Mouse (Mus musculus) CH12.LX (cell line): ENCODE data around the gene Itsn1. TPM values are rescaled to one million over a fixed set of nuclear protein-coding genes. Genes with fewer than 3 reads are reported as not detected.

Experiments
- DNase-seq: peaks from one replicate; pipeline ENCODE4 v3.0.0-alpha.2; 2013; ENCODE audit errors: extremely low read depth
- H3K27ac ChIP-seq: 2 replicates; pipeline ENCODE4 v1.5.1; 2012; ENCODE audit warnings: low read depth, mild to moderate bottlenecking, control low read depth, moderate library complexity; ENCODE audit not compliant: insufficient read depth
- H3K27me3 ChIP-seq: replicated peaks from 2 replicates; pipeline ENCODE3; 2012; ENCODE audit warnings: inconsistent platforms
- H3K36me3 ChIP-seq, 2 experiments: replicated peaks in 1 of 2; 2 replicates each; pipeline versions ENCODE3 to v1.6.1; 2012; ENCODE audit warnings: inconsistent platforms in 1 of 2, low read length in 1 of 2, mild to moderate bottlenecking in 1 of 2, mixed read lengths in 1 of 2, moderate library complexity in 1 of 2; ENCODE audit not compliant: control insufficient read depth in 1 of 2, insufficient read depth in 1 of 2
- H3K4me1 ChIP-seq, 2 experiments: 2 replicates each; pipeline ENCODE4 v1.6.1; 2012; ENCODE audit warnings: inconsistent platforms in 1 of 2, moderate library complexity in 1 of 2; ENCODE audit not compliant: insufficient read depth in 2 of 2, control insufficient read depth in 1 of 2
- H3K4me2 ChIP-seq: 2 replicates; pipeline ENCODE4 v1.6.1; 2012; ENCODE audit warnings: low read depth, mild to moderate bottlenecking, control low read depth; ENCODE audit not compliant: poor library complexity, insufficient read depth, severe bottlenecking
- H3K4me3 ChIP-seq, 3 experiments: fragments of 150-350 bp in 1 of 3; sonication (generic) in 1 of 3; replicated peaks in 1 of 3; 2 replicates each; pipeline versions ENCODE3 to v1.5.1; 2011 to 2012; ENCODE audit warnings: low read depth in 2 of 3, low read length in 2 of 3, mild to moderate bottlenecking in 2 of 3, moderate library complexity in 2 of 3, control low read depth in 1 of 3, improper control_type of control experiment in 1 of 3, inconsistent platforms in 1 of 3, mixed read lengths in 1 of 3; ENCODE audit not compliant: poor library complexity in 1 of 3
- H3K79me2 ChIP-seq: replicated peaks from 2 replicates; pipeline ENCODE4 v1.6.1; 2012; ENCODE audit warnings: mild to moderate bottlenecking, moderate library complexity; ENCODE audit not compliant: control insufficient read depth, poor library complexity, insufficient read depth, severe bottlenecking; ENCODE audit errors: extremely low read depth
- H3K9ac ChIP-seq: 2 replicates; pipeline ENCODE4 v1.6.1; 2012; ENCODE audit warnings: low read depth, mild to moderate bottlenecking, control low read depth, moderate library complexity; ENCODE audit not compliant: insufficient read depth
- H3K9me3 ChIP-seq: replicated peaks from 2 replicates; pipeline ENCODE3; 2012; ENCODE audit warnings: low read length, inconsistent platforms, mixed read lengths
- CHD1 ChIP-seq: IDR thresholded peaks from 2 replicates; pipeline ENCODE4 v1.6.1; 2012; ENCODE audit warnings: low read depth, low read length, improper control_type of control experiment, inconsistent platforms
- CHD2 ChIP-seq: IDR thresholded peaks from 2 replicates; pipeline ENCODE4 v1.6.1; 2011; ENCODE audit warnings: low read length, improper control_type of control experiment
- CTCF ChIP-seq, 2 experiments: IDR thresholded peaks in 1 of 2; conservative IDR thresholded peaks in 1 of 2; 2 replicates each; pipeline ENCODE4 v1.5.1; 2011 to 2012; ENCODE audit warnings: low read depth in 2 of 2, low read length in 2 of 2, improper control_type of control experiment in 1 of 2, inconsistent platforms in 1 of 2, mild to moderate bottlenecking in 1 of 2, moderate library complexity in 1 of 2
- E2F4 ChIP-seq: IDR thresholded peaks from 2 replicates; pipeline ENCODE4 v1.6.1; 2011; ENCODE audit warnings: low read depth, low read length, improper control_type of control experiment; ENCODE audit not compliant: insufficient replicate concordance
- ELF1 ChIP-seq: IDR thresholded peaks from 2 replicates; pipeline ENCODE4 v1.6.1; 2014; ENCODE audit warnings: low read depth, mild to moderate bottlenecking, inconsistent platforms, low read length, improper control_type of control experiment
- GABPA ChIP-seq: IDR thresholded peaks from 2 replicates; pipeline ENCODE4 v1.6.1; 2012; ENCODE audit warnings: low read depth, low read length, improper control_type of control experiment, inconsistent platforms; ENCODE audit not compliant: insufficient replicate concordance
- JUND ChIP-seq: conservative IDR thresholded peaks from 2 replicates; pipeline ENCODE4 v1.6.1; 2011; ENCODE audit warnings: low read depth, low read length, improper control_type of control experiment
- MAFK ChIP-seq: IDR thresholded peaks from 2 replicates; pipeline ENCODE4 v1.6.1; 2011; ENCODE audit warnings: low read length, improper control_type of control experiment; ENCODE audit not compliant: insufficient replicate concordance
- MAX ChIP-seq: IDR thresholded peaks from 2 replicates; pipeline ENCODE4 v1.6.1; 2011; ENCODE audit warnings: low read length, improper control_type of control experiment
- MAZ ChIP-seq: IDR thresholded peaks from 2 replicates; pipeline ENCODE4 v1.6.1; 2012; ENCODE audit warnings: low read depth, mild to moderate bottlenecking, inconsistent platforms, low read length, improper control_type of control experiment, moderate library complexity
- MYC ChIP-seq: IDR thresholded peaks from 2 replicates; pipeline ENCODE4 v1.6.1; 2011; ENCODE audit warnings: low read depth, mild to moderate bottlenecking, improper control_type of control experiment, low read length
- NELFE ChIP-seq: IDR thresholded peaks from 2 replicates; pipeline ENCODE4 v1.6.1; 2011; ENCODE audit warnings: low read depth, low read length, improper control_type of control experiment
- PAX5 ChIP-seq: IDR thresholded peaks from 2 replicates; pipeline ENCODE4 v1.6.1; 2012; ENCODE audit warnings: low read length, inconsistent platforms, mixed read lengths
- POLR2A ChIP-seq: IDR thresholded peaks from 2 replicates; pipeline ENCODE4 v1.6.1; 2011; ENCODE audit warnings: low read depth, mild to moderate bottlenecking, improper control_type of control experiment, low read length
- POLR2AphosphoS2 ChIP-seq: IDR thresholded peaks from 2 replicates; pipeline ENCODE4 v1.6.1; 2011; ENCODE audit warnings: low read depth, low read length, improper control_type of control experiment
- SIN3A ChIP-seq: IDR thresholded peaks from 2 replicates; pipeline ENCODE4 v1.6.1; 2012; ENCODE audit warnings: low read length, improper control_type of control experiment, inconsistent platforms
- SMC3 ChIP-seq: IDR thresholded peaks from 2 replicates; pipeline ENCODE4 v1.6.1; 2011; ENCODE audit warnings: low read depth, low read length, improper control_type of control experiment
- TBP ChIP-seq: conservative IDR thresholded peaks from 2 replicates; pipeline ENCODE4 v1.6.1; 2011; ENCODE audit warnings: low read depth, low read length, improper control_type of control experiment
- UBTF ChIP-seq: IDR thresholded peaks from 2 replicates; pipeline ENCODE4 v1.6.1; 2012; ENCODE audit warnings: low read depth, mild to moderate bottlenecking, inconsistent platforms, low read length, improper control_type of control experiment, moderate library complexity
- USF1 ChIP-seq: IDR thresholded peaks from 2 replicates; pipeline ENCODE4 v1.6.1; 2014; ENCODE audit warnings: low read depth, mild to moderate bottlenecking, inconsistent platforms, low read length, improper control_type of control experiment
- USF2 ChIP-seq: conservative IDR thresholded peaks from 2 replicates; pipeline ENCODE4 v1.6.1; 2011; ENCODE audit warnings: low read depth, low read length, improper control_type of control experiment
- ZMIZ1 ChIP-seq: IDR thresholded peaks from 2 replicates; pipeline ENCODE4 v1.6.1; 2012; ENCODE audit warnings: low read depth, mild to moderate bottlenecking, inconsistent platforms, low read length, improper control_type of control experiment
- ZNF384 ChIP-seq: IDR thresholded peaks from 2 replicates; pipeline ENCODE4 v1.6.1; 2012; ENCODE audit warnings: low read depth, low read length, improper control_type of control experiment, inconsistent platforms
- dilution Hi-C: fragments of 300-500 bp; cut with MboI; formaldehyde crosslinking; loops from 2 replicates; pipeline ENCODE4 v1.14.3; 2020; ENCODE audit warnings: low sequenced_read_pairs; ENCODE audit not compliant: extremely low pct_unique_long_range_greater_than_20kb, extremely low pct_ligation_motif_present
- in situ Hi-C: fragments of 300-500 bp; cut with MboI; formaldehyde crosslinking; loops from 3 replicates; pipeline ENCODE4 v1.14.3; 2019; ENCODE audit warnings: low sequenced_read_pairs, low pct_ligation_motif_present, low pct_unique_long_range_greater_than_20kb, mixed read lengths
- polyA plus RNA-seq: library from polyadenylated mRNA; unstranded; fragments of >175 nt; gene quantifications from 2 replicates; pipeline ENCODE4 v1.2.1, GENCODE M21; 2012; ENCODE audit warnings: low read depth; ENCODE audit not compliant: insufficient read length
- total RNA-seq, 2 experiments: library from RNA; depleted of rRNA; stranded (reverse); fragments of 300-350 nt in 1 of 2; fragments of >200 nt in 1 of 2; gene quantifications; 2 replicates each; pipeline ENCODE4 v1.2.3; 2012 to 2014

The Itsn1 gene
- total and polyA plus RNA-seq, 3 experiments = 32.5 to 54.5 (median 46.3) TPM

- dilution Hi-C loops (no loop called here), in situ Hi-C loops (no loop called here)
- Histone ChIP-seq H3K4me1 (peaks cover 0 to 3% of the 10 kb centered on the region in 2 experiments; a peak in 1 of 4 replicates), H3K79me2 (no peaks in the 10 kb centered on the region), H3K27me3 (no peaks in the 10 kb centered on the region), H3K9ac (no peak overlapping the region), H3K27ac (no peak overlapping the region), H3K9me3 (no peaks in the 10 kb centered on the region), H3K4me2 (no peak overlapping the region), H3K36me3 (peaks cover 45 to 64% of the 10 kb centered on the region in 2 experiments), H3K4me3 (no peak overlapping the region)
- no peak for TF ChIP-seq SIN3A
- TF ChIP-seq ZMIZ1 = no peak
- TF ChIP-seq GABPA = no peak
- TF ChIP-seq CTCF (conservative IDR thresholded peaks at IDR 0.05 in 1 of 2, IDR thresholded peaks at IDR 0.05 in 1 of 2; ENCODE audit: low read depth in 2 of 2, low read length in 2 of 2) = no peak
- no peak for TF ChIP-seq POLR2A
- no peak for TF ChIP-seq PAX5
- no peak for TF ChIP-seq TBP
- TF ChIP-seq ZNF384 = no peak
- no peak for TF ChIP-seq CHD2
- TF ChIP-seq E2F4 = no peak
- no peak for TF ChIP-seq MAFK
- TF ChIP-seq USF2 = no peak
- no peak for TF ChIP-seq MAZ
- TF ChIP-seq SMC3 = no peak
- no peak for DNase-seq
These were observed 72.3 kb downstream of the Itsn1 start for GRCm38 (mm10) chr16:91801426-91801825.

DNA sequence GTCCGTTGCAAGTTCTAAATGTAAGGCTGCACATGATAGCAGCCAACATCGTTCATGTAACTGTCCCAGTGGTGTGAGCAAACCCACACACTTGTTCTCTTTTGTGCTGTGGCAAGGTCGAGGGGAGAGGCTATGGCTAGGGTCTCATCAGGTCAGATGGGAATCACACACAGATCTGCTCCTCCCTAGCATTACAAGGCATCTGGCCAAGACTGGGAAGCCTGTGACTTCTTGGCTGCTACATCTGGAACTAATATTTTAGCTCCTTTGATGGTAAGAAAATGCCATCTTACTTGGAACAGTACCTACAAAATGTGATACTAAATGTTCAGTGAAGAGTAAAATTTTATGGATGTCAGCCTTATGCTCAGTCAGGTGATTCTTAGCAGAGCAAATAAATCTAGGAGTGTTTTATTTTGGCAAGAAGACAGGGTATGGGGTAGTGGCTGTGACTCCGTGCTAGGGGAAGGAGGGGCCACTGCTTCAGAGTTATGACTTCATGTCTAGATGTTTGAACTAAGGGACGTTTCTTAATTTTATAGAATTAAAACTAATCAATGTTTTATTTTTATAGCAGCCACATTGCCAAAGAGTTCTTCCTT lies 73.5 kb downstream of the Itsn1 start:
- Histone ChIP-seq H3K4me1 (no peaks in the 10 kb centered on the region), H3K4me2 (no peak overlapping the region), H3K79me2 (no peaks in the 10 kb centered on the region), H3K27me3 (no peaks in the 10 kb centered on the region), H3K4me3 (no peak overlapping the region), H3K9ac (no peak overlapping the region), H3K36me3 (peaks cover 45 to 64% of the 10 kb centered on the region in 2 experiments), H3K9me3 (no peaks in the 10 kb centered on the region), H3K27ac (no peak overlapping the region)
- dilution Hi-C loops = no loop called here
- in situ Hi-C loops = no loop called here
- no peak for DNase-seq
- TF ChIP-seq ELF1 (no peak), USF2 (no peak), MAX (no peak), GABPA (no peak), NELFE (no peak), POLR2AphosphoS2 (no peak), ZMIZ1 (no peak), CTCF (conservative IDR thresholded peaks at IDR 0.05 in 1 of 2, IDR thresholded peaks at IDR 0.05 in 1 of 2; ENCODE audit: low read depth in 2 of 2, low read length in 2 of 2) (no peak), JUND (no peak), CHD1 (no peak), ZNF384 (no peak), SIN3A (no peak), USF1 (no peak), MYC (no peak), POLR2A (no peak), UBTF (no peak), TBP (no peak), E2F4 (no peak)
